Mouse (Mus musculus) myocyte (in vitro differentiated cells): ENCODE data around the gene Pcsk2.

ENCODE experiments used
- E2F4 ChIP-seq: IDR thresholded peaks from one replicate; pipeline ENCODE4 v1.6.1; 2011; ENCODE audit warnings: mild to moderate bottlenecking, control low read depth, moderate library complexity; ENCODE audit not compliant: insufficient read depth
- MAX ChIP-seq: IDR thresholded peaks from one replicate; pipeline ENCODE4 v1.6.1; 2011; ENCODE audit warnings: low read depth, mild to moderate bottlenecking, control low read depth
- POLR2A ChIP-seq: IDR thresholded peaks from one replicate; pipeline ENCODE4 v1.6.1; 2011; ENCODE audit warnings: low read depth, mild to moderate bottlenecking, control low read depth, moderate library complexity; ENCODE audit not compliant: insufficient read length
- POLR2AphosphoS2 ChIP-seq: IDR thresholded peaks from one replicate; pipeline ENCODE4 v1.6.1; 2011; ENCODE audit warnings: low read depth, control low read depth; ENCODE audit not compliant: insufficient read length
- TCF12 ChIP-seq: IDR thresholded peaks from one replicate; pipeline ENCODE4 v1.6.1; 2011; ENCODE audit warnings: mild to moderate bottlenecking, control low read depth; ENCODE audit not compliant: poor library complexity, insufficient read depth, severe bottlenecking
- TCF3 ChIP-seq: IDR thresholded peaks from one replicate; pipeline ENCODE4 v1.6.1; 2011; ENCODE audit warnings: low read depth, control low read depth; ENCODE audit not compliant: insufficient read length

DNA sequence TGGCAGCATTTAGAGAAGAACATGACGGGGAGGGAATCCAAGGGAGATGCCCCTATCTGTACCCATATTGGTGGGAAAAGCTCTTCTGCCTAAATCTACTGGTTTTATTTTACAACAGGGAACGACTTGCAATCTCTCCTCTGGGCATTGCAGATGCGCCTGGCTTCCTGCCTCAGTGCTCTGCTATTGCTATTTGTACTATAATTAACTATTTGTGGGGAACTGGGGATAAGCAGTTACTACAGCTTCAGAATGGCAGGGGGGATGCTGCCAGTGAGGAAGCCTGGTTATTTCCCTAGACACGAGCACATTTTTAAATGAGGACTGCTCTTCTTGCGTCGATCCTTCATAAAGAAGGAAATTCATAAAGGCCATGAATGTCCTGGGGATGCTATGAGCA is 39.4 kb downstream of the Pcsk2 start:
- TF ChIP-seq TCF12 (no peak), POLR2AphosphoS2 (no peak), E2F4 (no peak), MAX (no peak), POLR2A (no peak), TCF3 (no peak)
